Mouse (Mus musculus) lung, postnatal 0 days (tissue): ENCODE measurements around the gene Ppp1r10. TPM values are rescaled to one million over a fixed set of nuclear protein-coding genes. Genes with fewer than 3 reads are reported as not detected.

Experiments used
- ATAC-seq: fragments of 200-750 bp; cut with Nextera tagmentation; 2 replicates; pipeline ENCODE4 v1.8.0; 2017; ENCODE audit warnings: moderate library complexity
- DNase-seq: peaks from one replicate; pipeline ENCODE4 v3.0.0-alpha.2; 2016; ENCODE audit warnings: low spot score
- H3K27ac ChIP-seq: fragments of 300-500 bp; sonication (generic); 2 replicates; pipeline ENCODE4 v1.5.1; 2014; ENCODE audit warnings: antibody characterized with exemption, mild to moderate bottlenecking, low read length, mixed read lengths
- H3K27me3 ChIP-seq: fragments of 300-500 bp; sonication (generic); replicated peaks from 2 replicates; pipeline ENCODE4 v1.6.1; 2014; ENCODE audit warnings: low read length, mixed read lengths; ENCODE audit not compliant: insufficient read depth
- H3K36me3 ChIP-seq: fragments of 300-500 bp; sonication (generic); 2 replicates; pipeline ENCODE4 v1.6.1; 2014; ENCODE audit warnings: low read length, mixed read lengths; ENCODE audit not compliant: insufficient read depth
- H3K4me1 ChIP-seq: fragments of 300-500 bp; sonication (generic); 2 replicates; pipeline ENCODE4 v1.6.1; 2014; ENCODE audit warnings: antibody characterized with exemption, low read depth, low read length, mixed read lengths; ENCODE audit not compliant: insufficient read depth
- H3K4me2 ChIP-seq: fragments of 300-500 bp; sonication (generic); replicated peaks from 2 replicates; pipeline ENCODE4 v1.6.1; 2014; ENCODE audit warnings: low read depth, mild to moderate bottlenecking, low read length, moderate library complexity, mixed read lengths
- H3K4me3 ChIP-seq: fragments of 300-500 bp; sonication (generic); 2 replicates; pipeline ENCODE4 v1.5.1; 2014; ENCODE audit warnings: low read depth, low read length
- H3K9ac ChIP-seq: fragments of 300-500 bp; sonication (generic); replicated peaks from 2 replicates; pipeline ENCODE4 v1.6.1; 2014; ENCODE audit warnings: low read depth, mild to moderate bottlenecking
- H3K9me3 ChIP-seq: fragments of 300-500 bp; sonication (generic); 2 replicates; pipeline ENCODE4 v1.6.1; 2016; ENCODE audit warnings: low read length, mixed read lengths
- CTCF ChIP-seq: IDR thresholded peaks from 2 replicates; pipeline ENCODE4 v1.5.1; 2016; ENCODE audit warnings: antibody characterized with exemption, mild to moderate bottlenecking
- EP300 ChIP-seq: IDR thresholded peaks from 2 replicates; pipeline ENCODE4 v1.6.1; 2016; ENCODE audit warnings: antibody characterized with exemption, mild to moderate bottlenecking, control low read depth
- WGBS: fragments of 180-500 bp; shearing (Covaris S2); extraction: QIAGEN DNeasy Blood & Tissue Kit; methylation state at CpG from one replicate; pipeline ENCODE4 v1.1.7; 2014; 5-methylcytosine and 5-hydroxymethylcytosine counted together
- polyA plus RNA-seq: library from polyadenylated mRNA; unstranded; fragments of >200 nt; fragmentation: Nextera tagmentation; extraction: Ambion mirVana; gene quantifications from 2 replicates; pipeline ENCODE4 v1.2.1, GENCODE M21; 2015

Ppp1r10 gene
- polyA plus RNA-seq, 1 experiment from 2014 or later = 23.5 TPM

GRCm38 (mm10) chr17:35967621-35968020 lies 51.4 kb downstream of the Ppp1r10 start:
- Histone ChIP-seq H3K9me3 (no peaks in the 10 kb centered on the region), H3K9ac (no peak overlapping the region), H3K27ac (no peak overlapping the region), H3K4me3 (no peak overlapping the region), H3K4me2 (no peak overlapping the region), H3K27me3 (no peaks in the 10 kb centered on the region), H3K4me1 (peaks cover 8% of the 10 kb centered on the region; the same call in 1 of the 2 replicates), H3K36me3 (peaks cover 11% of the 10 kb centered on the region; the same call in 1 of the 2 replicates)
- WGBS = 88% methylated on average over 2 of the region's 2 CpGs
- no peak for DNase-seq
- no peak for TF ChIP-seq EP300
- TF ChIP-seq CTCF = no peak
- ATAC-seq = no peak

GRCm38 (mm10) chr17:35969418-35970389 lies 53.5 kb downstream of the Ppp1r10 start, which contains the start of gene Abcf1:
Abcf1 (minus strand) TSS chr17:35969761.
- Histone ChIP-seq H3K9me3 (no peaks in the 10 kb centered on the region), H3K4me1 (peaks cover 8% of the 10 kb centered on the region; the same call in 1 of the 2 replicates), H3K27ac (peak within 1 kb of the TSS; percentile 83), H3K4me3 (peak within 1 kb of the TSS; percentile 87), H3K27me3 (no peaks in the 10 kb centered on the region), H3K36me3 (no peaks in the 10 kb centered on the region), H3K9ac (peak within 1 kb of the TSS; percentile 79), H3K4me2 (peak within 1 kb of the TSS; percentile 81)
- DNase-seq (peak; percentile 98), ATAC-seq (peak; percentile 98)
- TF ChIP-seq EP300 = 0 out of 2 replicates have a peak, but pooled peaks have one; percentile 23
- no peak for TF ChIP-seq CTCF
- under 1% methylated on average over 63 of the region's 68 CpGs for WGBS

- Histone ChIP-seq H3K36me3 (no peaks in the 10 kb centered on the region), H3K27me3 (no peaks in the 10 kb centered on the region), H3K4me3 (no peak overlapping the region), H3K9me3 (no peaks in the 10 kb centered on the region), H3K27ac (no peak overlapping the region), H3K4me2 (no peak overlapping the region), H3K9ac (no peak overlapping the region), H3K4me1 (peaks cover 8% of the 10 kb centered on the region; the same call in 1 of the 2 replicates)
- WGBS = 47% methylated on average over 1 of the region's 1 CpGs
- TF ChIP-seq CTCF (no peak), EP300 (no peak)
- no peak for ATAC-seq
- peak; percentile 42 for DNase-seq
Measured at GRCm38 (mm10) chr17:35972131-35972530, 55.9 kb downstream of the Ppp1r10 start.

- H3K9me3 ChIP-seq = no peaks in the 10 kb centered on the region
- DNase-seq (peak; percentile 27), ATAC-seq (peak; percentile 66)
- H3K27ac ChIP-seq = peak overlapping the region; percentile 93
- TF ChIP-seq EP300 (no peak), CTCF (peak; percentile 8; the same call in 1 of the 2 replicates)
- H3K27me3 ChIP-seq = no peaks in the 10 kb centered on the region
- H3K4me1 ChIP-seq = peaks cover 10% of the 10 kb centered on the region; the same call in 1 of the 2 replicates
- peak overlapping the region; percentile 88 for H3K4me3 ChIP-seq
- peak overlapping the region; percentile 76 for H3K9ac ChIP-seq
- peak overlapping the region; percentile 88 for H3K4me2 ChIP-seq
- under 1% methylated on average over 41 of the region's 41 CpGs for WGBS
- peaks cover 10% of the 10 kb centered on the region; the same call in 1 of the 2 replicates for H3K36me3 ChIP-seq
Measured at GRCm38 (mm10) chr17:35978811-35979400, 62.7 kb downstream of the Ppp1r10 start.

GRCm38 (mm10) chr17:35979401-35980362 lies 63.4 kb downstream of the Ppp1r10 start, which contains the start of the genes Gnl1 and Prr3:
Gnl1 (plus strand) TSS chr17:35979851.
Prr3 (minus strand) TSS chr17:35980236.
- Histone ChIP-seq H3K27me3 (no peaks in the 10 kb centered on the region), H3K4me1 (peaks cover 10% of the 10 kb centered on the region; the same call in 1 of the 2 replicates), H3K9me3 (no peaks in the 10 kb centered on the region), H3K9ac (peak within 1 kb of the TSS; percentile 76), H3K4me3 (peak within 1 kb of the TSS; percentile 88), H3K36me3 (peaks cover 10% of the 10 kb centered on the region; the same call in 1 of the 2 replicates), H3K4me2 (peak within 1 kb of the TSS; percentile 88), H3K27ac (peak within 1 kb of the TSS; percentile 93)
- TF ChIP-seq EP300 (no peak; the same call in 1 of the 2 replicates), CTCF (peak; percentile 44)
- peak; percentile 97 for DNase-seq
- peak; percentile 89 for ATAC-seq
- under 1% methylated on average over 75 of the region's 109 CpGs for WGBS
